Mouse (Mus musculus) CH12.LX (cell line): Measurements from ENCODE around the gene Tspan10.

Source experiments
- BHLHE40 ChIP-seq: IDR thresholded peaks from 2 replicates; pipeline ENCODE4 v1.6.1; 2011; ENCODE audit warnings: mild to moderate bottlenecking, low read depth, low read length, improper control_type of control experiment
- CTCF ChIP-seq, 2 experiments: IDR thresholded peaks in 1 of 2; conservative IDR thresholded peaks in 1 of 2; 2 replicates each; pipeline ENCODE4 v1.5.1; 2011 to 2012; ENCODE audit warnings: low read depth in 2 of 2, low read length in 2 of 2, improper control_type of control experiment in 1 of 2, inconsistent platforms in 1 of 2, mild to moderate bottlenecking in 1 of 2, moderate library complexity in 1 of 2
- E2F4 ChIP-seq: IDR thresholded peaks from 2 replicates; pipeline ENCODE4 v1.6.1; 2011; ENCODE audit warnings: low read depth, low read length, improper control_type of control experiment; ENCODE audit not compliant: insufficient replicate concordance
- EP300 ChIP-seq: IDR thresholded peaks from 2 replicates; pipeline ENCODE4 v1.6.1; 2011; ENCODE audit warnings: low read length, improper control_type of control experiment
- ETS1 ChIP-seq: conservative IDR thresholded peaks from 2 replicates; pipeline ENCODE4 v1.6.1; 2012; ENCODE audit warnings: low read depth, mild to moderate bottlenecking, inconsistent platforms, low read length, improper control_type of control experiment, moderate library complexity
- MXI1 ChIP-seq: IDR thresholded peaks from 2 replicates; pipeline ENCODE4 v1.6.1; 2011; ENCODE audit warnings: mild to moderate bottlenecking, low read depth, low read length, improper control_type of control experiment
- POLR2AphosphoS2 ChIP-seq: IDR thresholded peaks from 2 replicates; pipeline ENCODE4 v1.6.1; 2011; ENCODE audit warnings: low read depth, low read length, improper control_type of control experiment
- UBTF ChIP-seq: IDR thresholded peaks from 2 replicates; pipeline ENCODE4 v1.6.1; 2012; ENCODE audit warnings: low read depth, mild to moderate bottlenecking, inconsistent platforms, low read length, improper control_type of control experiment, moderate library complexity

DNA sequence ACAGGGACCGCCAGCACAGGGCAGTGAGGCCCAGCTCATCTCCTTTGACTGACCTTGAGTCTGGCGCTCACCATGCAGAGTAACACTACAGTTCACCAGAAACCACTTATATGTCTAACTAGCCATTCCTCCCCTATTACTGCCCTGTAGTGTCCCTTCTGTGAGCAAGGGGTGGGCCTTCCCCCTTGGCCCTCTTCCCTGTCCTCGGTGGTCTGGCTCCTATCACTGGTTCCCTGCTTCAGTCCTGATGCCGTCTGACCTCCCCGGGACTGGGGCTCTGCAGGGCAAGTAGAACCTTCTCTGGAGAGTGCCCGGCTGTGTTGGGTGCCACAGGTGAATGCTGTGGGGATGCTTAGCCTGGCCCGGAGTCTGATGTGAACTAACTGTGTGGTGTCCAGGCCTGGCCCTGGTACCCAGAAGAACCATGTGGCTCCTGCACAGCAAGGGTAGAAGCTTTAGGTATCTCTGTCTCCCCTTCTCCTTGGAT is 41.0 kb downstream of the Tspan10 start:
- TF ChIP-seq EP300: no peak
- TF ChIP-seq MXI1: no peak
- TF ChIP-seq POLR2AphosphoS2: no peak
- TF ChIP-seq E2F4: no peak
- no peak for TF ChIP-seq BHLHE40
- no peak for TF ChIP-seq CTCF (conservative IDR thresholded peaks at IDR 0.05 in 1 of 2, IDR thresholded peaks at IDR 0.05 in 1 of 2; ENCODE audit: low read depth in 2 of 2, low read length in 2 of 2)
- no peak for TF ChIP-seq UBTF
- TF ChIP-seq ETS1: no peak
